Mouse (Mus musculus) megakaryocyte, embryonic 14.5 days (primary cell): Measurements from ENCODE around the gene Bspry.

Experiments
- FLI1 ChIP-seq: IDR thresholded peaks from 2 replicates; pipeline ENCODE4 v1.6.1; 2012; ENCODE audit warnings: low read length, inconsistent platforms, mixed read lengths
- GATA1 ChIP-seq: IDR thresholded peaks from 3 replicates; pipeline ENCODE4 v1.6.1; 2012; ENCODE audit warnings: mixed read lengths, low read length, inconsistent platforms, borderline replicate concordance

DNA sequence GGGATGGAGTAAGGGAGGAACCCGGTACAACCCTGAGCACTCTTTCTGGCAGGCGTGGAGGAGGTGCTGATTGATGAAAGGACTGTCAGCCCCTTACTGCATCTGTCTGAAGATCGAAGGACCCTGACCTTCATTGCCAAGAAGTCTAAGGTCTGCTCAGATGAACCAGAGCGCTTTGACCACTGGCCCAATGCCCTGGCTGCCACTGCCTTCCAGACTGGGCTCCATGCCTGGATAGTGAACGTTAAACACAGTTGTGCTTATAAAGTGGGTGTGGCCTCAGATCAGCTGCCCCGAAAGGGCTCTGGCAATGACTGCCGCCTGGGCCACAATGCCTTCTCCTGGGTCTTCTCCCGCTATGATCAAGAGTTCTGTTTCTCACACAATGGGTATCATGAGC is 16.1 kb downstream of the Bspry start:
- TF ChIP-seq GATA1 (no peak), FLI1 (no peak)
